ENCODE assay signal across 31 mouse cellular contexts in genomic region chr15:38410462-38410861, GRCm38 (mm10).
"Had no signal": no experiment of that assay in that cellular context is flagged by ENCODE, and none has a peak within 500 bp of the region (broad histone marks: within the 10 kb centered on the region; RNA-seq: fewer than 3 reads in every experiment).

No protein-coding gene starts in this region.

- H3K4me2 ChIP-seq: limb, embryonic 12.5 days; limb, embryonic 13.5 days; limb, embryonic 15.5 days; liver, embryonic 11.5 days; liver, embryonic 12.5 days; liver, embryonic 13.5 days; liver, embryonic 15.5 days; lung, embryonic 14.5 days; lung, embryonic 15.5 days; midbrain, embryonic 11.5 days; midbrain, embryonic 12.5 days; midbrain, embryonic 13.5 days; midbrain, embryonic 15.5 days had no signal

- DNase-seq: left cerebral cortex, postnatal 4 days; liver; liver, embryonic 13.5 days; liver, postnatal 0 days; lung, adult 18-20 months; lung, adult 2 months; lung, embryonic 14.5 days; lung, postnatal 10 days; lung, postnatal 14 days; lung, postnatal 36 days; lung, postnatal 4 days; midbrain, embryonic 14.5 days had no signal

- H3K9me3 ChIP-seq: limb, embryonic 10.5 days; limb, embryonic 12.5 days; limb, embryonic 13.5 days; limb, embryonic 15.5 days; liver, embryonic 12.5 days; liver, embryonic 13.5 days; liver, embryonic 15.5 days; lung, embryonic 15.5 days; midbrain, embryonic 10.5 days; midbrain, embryonic 12.5 days; midbrain, embryonic 13.5 days; midbrain, embryonic 15.5 days had no signal

- H3K4me1 ChIP-seq: midbrain, embryonic 15.5 days had no signal

- H3K4me3 ChIP-seq: left cerebral cortex, adult 2 months; limb, embryonic 10.5 days; limb, embryonic 12.5 days; limb, embryonic 13.5 days; limb, embryonic 15.5 days; liver, embryonic 12.5 days; liver, embryonic 13.5 days; liver, embryonic 15.5 days; lung, embryonic 15.5 days; midbrain, embryonic 10.5 days; midbrain, embryonic 12.5 days; midbrain, embryonic 13.5 days; midbrain, embryonic 15.5 days; myocyte had no signal

- H3K9ac ChIP-seq: limb, embryonic 12.5 days; limb, embryonic 13.5 days; limb, embryonic 15.5 days; liver, embryonic 12.5 days; liver, embryonic 13.5 days; liver, embryonic 14.5 days; liver, embryonic 15.5 days; liver, postnatal 0 days; lung, embryonic 14.5 days; lung, embryonic 15.5 days; midbrain, embryonic 12.5 days; midbrain, embryonic 13.5 days; midbrain, embryonic 15.5 days had no signal

- ATAC-seq: liver, embryonic 12.5 days; liver, postnatal 0 days; lung, postnatal 0 days; midbrain, embryonic 13.5 days; midbrain, embryonic 15.5 days; midbrain, embryonic 16.5 days had no signal

- H3K27me3 ChIP-seq: limb, embryonic 12.5 days; limb, embryonic 13.5 days; limb, embryonic 15.5 days; liver, embryonic 12.5 days; liver, embryonic 13.5 days; liver, embryonic 15.5 days; lung, embryonic 15.5 days; midbrain, embryonic 12.5 days; midbrain, embryonic 13.5 days; midbrain, embryonic 15.5 days had no signal

- H3K27ac ChIP-seq: left cerebral cortex, adult 2 months; limb, embryonic 10.5 days; limb, embryonic 12.5 days; limb, embryonic 13.5 days; limb, embryonic 15.5 days; liver, embryonic 12.5 days; liver, embryonic 13.5 days; liver, embryonic 14.5 days; liver, embryonic 15.5 days; lung, embryonic 15.5 days; macrophage; midbrain, embryonic 10.5 days; midbrain, embryonic 12.5 days; midbrain, embryonic 13.5 days; midbrain, embryonic 15.5 days had no signal

- H3K36me3 ChIP-seq: limb, embryonic 10.5 days; limb, embryonic 12.5 days; limb, embryonic 13.5 days; limb, embryonic 15.5 days; liver, embryonic 12.5 days; liver, embryonic 13.5 days; liver, embryonic 15.5 days; lung, embryonic 15.5 days; midbrain, embryonic 10.5 days; midbrain, embryonic 12.5 days; midbrain, embryonic 13.5 days; midbrain, embryonic 15.5 days had no signal
